Mouse (Mus musculus): ENCODE results near the gene Fgfr2.

Gene Fgfr2

GRCm38 (mm10) chr7:130766411-130767170 is 2356.6 kb downstream of the Fgfr2 start:
- in situ Hi-C loops (cut with MboI, MseI): no loop called here

GRCm38 (mm10) chr7:130764160-130764559 is 2359.0 kb downstream of the Fgfr2 start:
- in situ Hi-C loops (cut with MboI, MseI): no loop called here

GRCm38 (mm10) chr7:130762071-130762897 is 2360.9 kb downstream of the Fgfr2 start:
- in situ Hi-C loops (cut with MboI, MseI): no loop called here

- in situ Hi-C loops (cut with MboI, MseI): no loop called here
These were observed 2365.8 kb downstream of the Fgfr2 start for GRCm38 (mm10) chr7:130757326-130757865.

GRCm38 (mm10) chr7:130756343-130756835 is 2366.8 kb downstream of the Fgfr2 start:
- in situ Hi-C loops (cut with MboI, MseI): no loop called here

- in situ Hi-C loops (cut with MboI, MseI): no loop called here
These were observed 2368.4 kb downstream of the Fgfr2 start for GRCm38 (mm10) chr7:130754790-130755189.

GRCm38 (mm10) chr7:130751678-130752077 is 2371.5 kb downstream of the Fgfr2 start:
- in situ Hi-C loops (cut with MboI, MseI): no loop called here

GRCm38 (mm10) chr7:130750752-130751490 is 2372.2 kb downstream of the Fgfr2 start:
- in situ Hi-C loops (cut with MboI, MseI): no loop called here

GRCm38 (mm10) chr7:130749165-130749564 is 2374.0 kb downstream of the Fgfr2 start:
- in situ Hi-C loops (cut with MboI, MseI): no loop called here

- in situ Hi-C loops (cut with MboI, MseI): no loop called here
These were observed 2379.7 kb downstream of the Fgfr2 start for GRCm38 (mm10) chr7:130743239-130744025.

GRCm38 (mm10) chr7:130741099-130741498 is 2382.1 kb downstream of the Fgfr2 start:
- in situ Hi-C loops (cut with MboI, MseI): no loop called here

- in situ Hi-C loops (cut with MboI, MseI): no loop called here
These were observed 2388.9 kb downstream of the Fgfr2 start for GRCm38 (mm10) chr7:130734195-130734787.

- in situ Hi-C loops (cut with MboI, MseI): no loop called here
These were observed 2389.7 kb downstream of the Fgfr2 start for GRCm38 (mm10) chr7:130733423-130733822.

- in situ Hi-C loops (cut with MboI, MseI): no loop called here
These were observed 2390.2 kb downstream of the Fgfr2 start for GRCm38 (mm10) chr7:130732908-130733307.

GRCm38 (mm10) chr7:130731792-130732191 is 2391.4 kb downstream of the Fgfr2 start:
- in situ Hi-C loops (cut with MboI, MseI): no loop called here

- in situ Hi-C loops (cut with MboI, MseI): no loop called here
These were observed 2395.6 kb downstream of the Fgfr2 start for GRCm38 (mm10) chr7:130727560-130727959.

GRCm38 (mm10) chr7:130726724-130727422 is 2396.3 kb downstream of the Fgfr2 start:
- in situ Hi-C loops (cut with MboI, MseI): no loop called here

- in situ Hi-C loops (cut with MboI, MseI): no loop called here
These were observed 2397.0 kb downstream of the Fgfr2 start for GRCm38 (mm10) chr7:130726185-130726584.

GRCm38 (mm10) chr7:130720646-130721335 is 2402.4 kb downstream of the Fgfr2 start:
- in situ Hi-C loops (cut with MboI, MseI): no loop called here
